Mouse (Mus musculus): ENCODE results near the gene Psmb11. TPM values are rescaled to one million over a fixed set of nuclear protein-coding genes. Genes with fewer than 3 reads are reported as not detected.

The Psmb11 gene
- polyA plus RNA-seq, 1 experiment from 2014 or later: 0.04 TPM

DNA sequence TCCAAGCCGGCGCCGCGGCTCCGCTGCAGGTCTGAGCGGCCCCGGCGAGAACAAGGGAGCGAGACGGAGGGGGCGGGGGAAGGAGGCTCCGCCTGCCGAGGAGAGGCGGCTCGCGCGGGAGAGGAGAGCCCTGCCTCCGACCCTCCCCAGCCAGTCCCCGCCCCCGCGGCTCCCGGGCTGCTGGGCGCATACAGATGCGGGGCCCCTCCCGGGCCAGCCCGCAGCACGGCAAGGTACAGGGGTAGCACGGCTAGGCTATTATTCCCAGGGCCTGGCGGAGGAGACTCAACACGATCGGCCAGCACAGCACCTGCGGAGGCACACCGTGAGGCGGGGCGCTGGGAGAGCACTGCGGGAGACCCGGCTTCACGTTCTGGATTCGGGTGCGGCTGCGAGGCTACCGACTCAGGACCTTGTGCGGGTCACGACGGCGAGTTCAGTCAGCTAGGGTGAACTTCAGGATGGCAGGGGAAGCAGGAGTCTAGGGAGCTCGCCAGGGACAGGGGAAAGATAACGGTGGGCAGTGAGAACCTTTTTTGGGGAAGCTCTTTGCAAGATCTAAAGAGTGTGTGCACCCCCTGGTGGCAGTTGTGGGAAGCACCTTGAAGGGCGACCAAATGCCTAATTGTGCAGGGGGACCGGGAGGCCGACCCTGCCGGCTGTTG lies 20.2 kb downstream of the Psmb11 start, which contains the start of gene Cdh24:
Gene Cdh24, minus strand, starts transcription at position 60 of the 665 bp plus-strand sequence.
- Histone ChIP-seq H3K4me3 (ENCODE audit: low read depth, low read length) (peak within 1 kb of the TSS; percentile 62), H3K27me3 (replicated peaks; ENCODE audit: insufficient read depth, low read length) (no peaks in the 10 kb centered on the region), H3K4me1 (ENCODE audit: insufficient read depth, low read depth, low read length) (no peaks in the 10 kb centered on the region), H3K9me3 (ENCODE audit: low read length) (no peaks in the 10 kb centered on the region), H3K36me3 (ENCODE audit: insufficient read depth, low read length) (peaks cover 26% of the 10 kb centered on the region), H3K4me2 (replicated peaks; ENCODE audit: low read depth, low read length) (peak within 1 kb of the TSS; percentile 97), H3K27ac (ENCODE audit: low read length) (no peak within 1 kb of the TSS; the same call in 1 of the 2 replicates), H3K9ac (replicated peaks; ENCODE audit: low read depth) (peak within 1 kb of the TSS; percentile 41)
- WGBS: 2% methylated on average over 50 of the region's 52 CpGs
- ATAC-seq (peak; percentile 96), DNase-seq (ENCODE audit: low spot score) (peak; percentile 94)
- TF ChIP-seq CTCF (IDR thresholded peaks at IDR 0.05) (peak; percentile 89), EP300 (IDR thresholded peaks at IDR 0.05) (no peak)

DNA sequence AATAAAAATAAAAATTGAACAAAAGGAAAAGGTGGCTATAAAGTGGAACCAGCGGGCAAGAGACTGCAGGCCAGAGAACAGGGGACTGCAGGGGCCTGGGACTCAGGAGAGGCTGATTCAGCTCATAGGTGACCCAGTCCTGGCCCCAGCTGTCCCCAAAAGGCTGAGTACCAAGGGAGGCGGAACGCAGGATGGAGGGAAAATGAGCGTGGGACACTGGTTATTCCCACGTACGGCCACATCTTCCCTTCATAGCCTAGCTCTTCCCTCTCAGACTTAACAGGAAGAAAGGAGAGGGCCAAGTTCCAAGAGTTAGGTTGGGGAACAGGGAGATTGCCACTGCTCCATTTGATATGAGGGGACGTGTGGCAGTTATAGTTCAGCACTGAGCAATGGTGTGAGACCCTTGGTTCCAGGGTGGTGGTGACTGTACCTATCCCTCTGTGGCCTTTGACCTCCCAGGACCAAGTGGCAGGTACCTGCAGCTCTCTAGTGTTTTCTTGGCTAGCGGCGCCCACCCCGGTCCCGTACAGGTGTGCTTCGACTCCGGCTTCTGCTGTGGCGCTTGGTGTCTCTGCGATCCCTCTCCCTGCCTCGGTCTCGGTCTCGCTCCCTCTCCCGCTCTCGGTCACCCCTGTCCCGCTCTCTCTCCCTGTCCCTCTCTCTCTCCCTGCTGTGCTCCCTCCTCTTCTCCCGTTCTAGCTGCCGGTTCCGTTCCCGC lies 21.2 kb downstream of the Psmb11 start:
- ATAC-seq (no peak), DNase-seq (ENCODE audit: low spot score) (no peak)
- H3K4me2 ChIP-seq (replicated peaks; ENCODE audit: low read depth, low read length): no peak overlapping the region
- no peak overlapping the region for H3K4me3 ChIP-seq (ENCODE audit: low read depth, low read length)
- no peaks in the 10 kb centered on the region for H3K9me3 ChIP-seq (ENCODE audit: low read length)
- 76% methylated on average over 25 of the region's 25 CpGs for WGBS
- H3K9ac ChIP-seq (replicated peaks; ENCODE audit: low read depth): no peak overlapping the region
- TF ChIP-seq CTCF (IDR thresholded peaks at IDR 0.05): no peak
- TF ChIP-seq EP300 (IDR thresholded peaks at IDR 0.05): no peak
- peaks cover 32% of the 10 kb centered on the region for H3K36me3 ChIP-seq (ENCODE audit: insufficient read depth, low read length)
- H3K4me1 ChIP-seq (ENCODE audit: insufficient read depth, low read depth, low read length): no peaks in the 10 kb centered on the region
- H3K27ac ChIP-seq (ENCODE audit: low read length): no peak overlapping the region
- no peaks in the 10 kb centered on the region for H3K27me3 ChIP-seq (replicated peaks; ENCODE audit: insufficient read depth, low read length)

DNA sequence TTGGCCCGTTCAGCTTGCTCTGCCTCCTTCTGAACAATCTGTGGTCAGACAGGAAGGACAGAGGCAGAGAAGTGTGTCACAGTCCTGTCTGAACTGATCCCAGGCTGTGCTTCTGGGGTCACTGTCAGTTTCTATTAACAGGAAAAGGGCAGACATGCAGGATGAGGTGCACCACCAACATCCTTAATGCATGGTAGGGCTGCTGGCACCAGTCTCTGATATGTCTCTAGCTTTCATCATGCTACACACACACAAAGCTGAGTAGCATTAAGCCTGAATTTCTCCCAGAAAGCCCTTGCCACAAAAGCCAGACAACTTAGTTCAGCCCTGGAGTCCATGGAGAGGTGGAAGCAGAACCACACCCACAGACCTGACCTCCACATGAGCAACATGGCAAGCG lies 21.8 kb downstream of the Psmb11 start:
- H3K4me3 ChIP-seq (ENCODE audit: low read depth, low read length): no peak overlapping the region
- no peaks in the 10 kb centered on the region for H3K27me3 ChIP-seq (replicated peaks; ENCODE audit: insufficient read depth, low read length)
- 93% methylated on average over 2 of the region's 2 CpGs for WGBS
- H3K9me3 ChIP-seq (ENCODE audit: low read length): no peaks in the 10 kb centered on the region
- no peak for ATAC-seq
- no peak overlapping the region for H3K9ac ChIP-seq (replicated peaks; ENCODE audit: low read depth)
- H3K27ac ChIP-seq (ENCODE audit: low read length): no peak overlapping the region
- DNase-seq (ENCODE audit: low spot score): no peak
- no peak overlapping the region for H3K4me2 ChIP-seq (replicated peaks; ENCODE audit: low read depth, low read length)
- H3K4me1 ChIP-seq (ENCODE audit: insufficient read depth, low read depth, low read length): no peaks in the 10 kb centered on the region
- TF ChIP-seq CTCF (IDR thresholded peaks at IDR 0.05): no peak
- TF ChIP-seq EP300 (IDR thresholded peaks at IDR 0.05): no peak
- peaks cover 32% of the 10 kb centered on the region for H3K36me3 ChIP-seq (ENCODE audit: insufficient read depth, low read length)

DNA sequence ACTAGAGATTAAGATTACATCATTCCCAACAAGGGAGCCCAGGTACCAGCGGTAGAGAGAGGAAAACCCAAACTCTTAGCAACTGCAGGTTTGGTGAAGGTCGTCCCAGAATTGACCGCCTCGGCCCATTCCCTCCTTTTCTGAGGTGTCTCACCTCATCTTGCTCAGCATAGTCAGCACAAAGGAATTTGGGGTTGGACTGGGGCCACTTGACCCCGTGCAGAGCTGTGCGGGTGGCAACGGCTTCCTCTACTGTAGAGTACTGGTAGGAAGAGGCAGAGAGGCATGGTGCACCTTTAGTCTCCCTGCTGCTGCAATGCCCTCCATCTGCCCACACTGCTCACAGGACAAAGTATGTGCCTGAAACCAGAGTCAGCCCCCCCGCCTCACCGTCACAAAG lies 23.1 kb downstream of the Psmb11 start:
- no peaks in the 10 kb centered on the region for H3K27me3 ChIP-seq (replicated peaks; ENCODE audit: insufficient read depth, low read length)
- H3K9ac ChIP-seq (replicated peaks; ENCODE audit: low read depth): no peak overlapping the region
- no peaks in the 10 kb centered on the region for H3K9me3 ChIP-seq (ENCODE audit: low read length)
- H3K4me2 ChIP-seq (replicated peaks; ENCODE audit: low read depth, low read length): no peak overlapping the region
- DNase-seq (ENCODE audit: low spot score) (no peak), ATAC-seq (no peak)
- 72% methylated on average over 9 of the region's 9 CpGs for WGBS
- no peak for TF ChIP-seq CTCF (IDR thresholded peaks at IDR 0.05)
- TF ChIP-seq EP300 (IDR thresholded peaks at IDR 0.05): no peak
- H3K4me1 ChIP-seq (ENCODE audit: insufficient read depth, low read depth, low read length): no peaks in the 10 kb centered on the region
- H3K4me3 ChIP-seq (ENCODE audit: low read depth, low read length): no peak overlapping the region
- peaks cover 40% of the 10 kb centered on the region for H3K36me3 ChIP-seq (ENCODE audit: insufficient read depth, low read length)
- no peak overlapping the region for H3K27ac ChIP-seq (ENCODE audit: low read length)

DNA sequence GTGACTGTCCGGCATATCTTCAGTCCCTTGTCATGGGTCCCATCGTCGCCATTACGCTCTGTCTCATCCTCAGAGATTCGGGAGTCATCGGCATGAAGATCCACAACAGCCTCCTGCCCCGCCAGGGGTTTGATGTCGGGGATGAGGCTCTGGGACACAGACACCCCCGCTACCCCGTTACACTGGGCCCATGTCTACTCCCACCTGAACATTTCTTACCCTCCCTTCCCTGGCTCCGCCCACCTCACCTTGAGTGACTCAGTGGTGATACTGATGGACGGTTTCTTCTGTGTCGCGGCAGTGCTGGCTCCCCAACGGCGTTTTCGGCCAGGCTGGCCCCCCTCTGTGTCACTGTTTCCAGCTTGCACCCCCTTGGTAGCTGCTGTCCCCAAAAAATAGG lies 25.2 kb downstream of the Psmb11 start:
- no peak for DNase-seq (ENCODE audit: low spot score)
- H3K4me1 ChIP-seq (ENCODE audit: insufficient read depth, low read depth, low read length): no peaks in the 10 kb centered on the region
- 86% methylated on average over 17 of the region's 17 CpGs for WGBS
- no peaks in the 10 kb centered on the region for H3K9me3 ChIP-seq (ENCODE audit: low read length)
- ATAC-seq: no peak
- H3K9ac ChIP-seq (replicated peaks; ENCODE audit: low read depth): no peak overlapping the region
- TF ChIP-seq EP300 (IDR thresholded peaks at IDR 0.05) (no peak), CTCF (IDR thresholded peaks at IDR 0.05) (no peak)
- no peaks in the 10 kb centered on the region for H3K27me3 ChIP-seq (replicated peaks; ENCODE audit: insufficient read depth, low read length)
- H3K27ac ChIP-seq (ENCODE audit: low read length): no peak overlapping the region
- no peak overlapping the region for H3K4me2 ChIP-seq (replicated peaks; ENCODE audit: low read depth, low read length)
- peaks cover 54% of the 10 kb centered on the region for H3K36me3 ChIP-seq (ENCODE audit: insufficient read depth, low read length)
- no peak overlapping the region for H3K4me3 ChIP-seq (ENCODE audit: low read depth, low read length)

DNA sequence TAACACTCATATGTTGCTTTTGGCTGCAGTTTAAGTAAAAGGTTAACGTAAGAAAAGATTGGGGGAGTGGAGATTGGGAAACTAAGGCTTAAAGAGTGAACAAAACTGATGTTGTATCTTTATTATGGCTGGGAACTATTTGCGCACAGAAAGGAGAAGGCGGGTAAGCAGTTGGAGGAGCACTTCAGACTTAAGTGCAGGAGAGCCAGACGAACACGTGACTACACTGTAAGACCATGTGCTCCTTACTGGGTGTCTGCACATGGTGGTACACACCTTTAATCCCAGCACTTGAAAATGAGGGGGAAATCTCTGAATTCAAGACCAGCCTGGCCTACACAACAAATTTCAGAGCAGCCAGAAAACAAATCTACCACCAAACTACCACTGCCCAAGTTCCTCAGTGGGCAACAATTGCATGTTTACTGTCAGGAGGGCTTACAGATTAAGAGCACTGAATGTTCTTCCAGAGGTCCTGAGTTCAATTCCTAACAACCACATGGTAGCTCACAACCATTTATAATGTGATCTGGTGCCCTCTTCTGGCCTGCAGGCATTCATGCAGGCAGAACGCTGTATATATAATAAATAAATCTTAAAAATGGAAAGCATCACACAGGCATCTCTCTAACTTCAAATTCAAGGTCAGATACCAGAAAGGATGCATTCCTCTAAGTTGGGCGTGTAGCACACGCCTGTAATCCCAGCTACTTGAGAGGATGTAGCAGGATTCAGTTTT lies 25.8 kb downstream of the Psmb11 start:
- Histone ChIP-seq H3K27me3 (replicated peaks; ENCODE audit: insufficient read depth, low read length) (no peaks in the 10 kb centered on the region), H3K9ac (replicated peaks; ENCODE audit: low read depth) (no peak overlapping the region), H3K9me3 (ENCODE audit: low read length) (no peaks in the 10 kb centered on the region), H3K4me3 (ENCODE audit: low read depth, low read length) (no peak overlapping the region), H3K4me1 (ENCODE audit: insufficient read depth, low read depth, low read length) (no peaks in the 10 kb centered on the region), H3K27ac (ENCODE audit: low read length) (no peak overlapping the region), H3K4me2 (replicated peaks; ENCODE audit: low read depth, low read length) (no peak overlapping the region), H3K36me3 (ENCODE audit: insufficient read depth, low read length) (peaks cover 54% of the 10 kb centered on the region)
- DNase-seq (ENCODE audit: low spot score) (peak; percentile 82), ATAC-seq (peak; percentile 73)
- WGBS: 71% methylated on average over 8 of the region's 8 CpGs
- peak; percentile 61 for TF ChIP-seq CTCF (IDR thresholded peaks at IDR 0.05)
- TF ChIP-seq EP300 (IDR thresholded peaks at IDR 0.05): no peak

All from lung, postnatal 0 days (tissue).